Mouse (Mus musculus) forebrain, embryonic 16.5 days (tissue): Measurements from ENCODE around the gene H3f3a. TPM values are rescaled to one million over a fixed set of nuclear protein-coding genes. Genes with fewer than 3 reads are reported as not detected.

Experiments
- ATAC-seq: fragments of 200-750 bp; cut with Nextera tagmentation; 2 replicates; pipeline ENCODE4 v1.8.0; 2017; ENCODE audit warnings: mild to moderate bottlenecking, moderate library complexity
- H3K27ac ChIP-seq: fragments of 300-500 bp; sonication (generic); 2 replicates; pipeline ENCODE4 v1.5.1; 2014; ENCODE audit warnings: low read length, control low read depth
- H3K27me3 ChIP-seq: fragments of 300-500 bp; sonication (generic); replicated peaks from 2 replicates; pipeline ENCODE4 v1.6.1; 2014; ENCODE audit warnings: low read length; ENCODE audit not compliant: control insufficient read depth, insufficient read depth
- H3K36me3 ChIP-seq: fragments of 300-500 bp; sonication (generic); 2 replicates; pipeline ENCODE4 v1.6.1; 2014; ENCODE audit not compliant: control insufficient read depth, insufficient read depth
- H3K4me1 ChIP-seq: fragments of 300-500 bp; sonication (generic); replicated peaks from 2 replicates; pipeline ENCODE4 v1.6.1; 2014; ENCODE audit warnings: low read length; ENCODE audit not compliant: control insufficient read depth, insufficient read depth
- H3K4me2 ChIP-seq: fragments of 300-500 bp; sonication (generic); 2 replicates; pipeline ENCODE4 v1.6.1; 2014; ENCODE audit warnings: mild to moderate bottlenecking, low read length, control low read depth
- H3K4me3 ChIP-seq: fragments of 300-500 bp; sonication (generic); replicated peaks from 2 replicates; pipeline ENCODE4 v1.5.1; 2014; ENCODE audit warnings: mild to moderate bottlenecking, low read length, control low read depth
- H3K9ac ChIP-seq: fragments of 300-500 bp; sonication (generic); replicated peaks from 2 replicates; pipeline ENCODE4 v1.6.1; 2014; ENCODE audit warnings: low read depth, low read length, control low read depth
- H3K9me3 ChIP-seq: fragments of 300-500 bp; sonication (generic); 2 replicates; pipeline ENCODE4 v1.6.1; 2016; ENCODE audit warnings: low read length; ENCODE audit not compliant: control insufficient read depth
- WGBS: fragments of 180-500 bp; shearing (Covaris S2); extraction: QIAGEN DNeasy Blood & Tissue Kit; methylation state at CpG from one replicate; pipeline ENCODE4 v1.1.7; 2014; 5-methylcytosine and 5-hydroxymethylcytosine counted together
- polyA plus RNA-seq: library from polyadenylated mRNA; unstranded; fragments of >200 nt; fragmentation: Nextera tagmentation; extraction: Ambion mirVana; gene quantifications from 2 replicates; pipeline ENCODE4 v1.2.1, GENCODE M21; 2015

H3f3a gene
- polyA plus RNA-seq: 3,503 and 3,633 TPM in 2 replicates

- ATAC-seq: peak; percentile 72
- Histone ChIP-seq H3K4me1 (peaks cover 32% of the 10 kb centered on the region), H3K27me3 (no peaks in the 10 kb centered on the region), H3K4me2 (peak within 1 kb of the TSS; percentile 62), H3K36me3 (peaks cover 6% of the 10 kb centered on the region), H3K9ac (peak within 1 kb of the TSS; percentile 100), H3K9me3 (no peaks in the 10 kb centered on the region), H3K4me3 (peak within 1 kb of the TSS; percentile 88), H3K27ac (peak within 1 kb of the TSS; percentile 99)
- 1% methylated on average over 61 of the region's 69 CpGs for WGBS
Measured at GRCm38 (mm10) chr1:180813885-180814740, at the start of gene H3f3a. Gene H3f3a (minus strand): TSS chr1:180813943.

- H3K9me3 ChIP-seq: no peaks in the 10 kb centered on the region
Measured at GRCm38 (mm10) chr1:180860030-180860429, 46.3 kb upstream of the H3f3a start.

GRCm38 (mm10) chr1:180858763-180859162, 45.0 kb upstream of the H3f3a start:
- H3K4me1 ChIP-seq: no peaks in the 10 kb centered on the region
- no peaks in the 10 kb centered on the region for H3K9me3 ChIP-seq
- no peak overlapping the region for H3K4me3 ChIP-seq
- no peaks in the 10 kb centered on the region for H3K27me3 ChIP-seq
- H3K4me2 ChIP-seq: no peak overlapping the region
- no peak overlapping the region for H3K9ac ChIP-seq
- H3K27ac ChIP-seq: no peak overlapping the region
- no peak for ATAC-seq
- peaks cover 32% of the 10 kb centered on the region for H3K36me3 ChIP-seq

More at GRCm38 (mm10) chr1:180860030-180860429, 46.3 kb upstream of the H3f3a start:
- Histone ChIP-seq H3K36me3 (peaks cover 32% of the 10 kb centered on the region), H3K27me3 (no peaks in the 10 kb centered on the region), H3K4me2 (no peak overlapping the region), H3K9ac (no peak overlapping the region), H3K4me3 (no peak overlapping the region), H3K4me1 (no peaks in the 10 kb centered on the region), H3K27ac (no peak overlapping the region)
- 87% methylated on average over 6 of the region's 6 CpGs for WGBS
- no peak for ATAC-seq

- ATAC-seq: peak; percentile 96
- Histone ChIP-seq H3K9ac (peak within 1 kb of the TSS; percentile 81), H3K9me3 (no peaks in the 10 kb centered on the region), H3K4me1 (peaks cover 29% of the 10 kb centered on the region), H3K4me3 (peak within 1 kb of the TSS; percentile 75), H3K36me3 (no peaks in the 10 kb centered on the region), H3K27me3 (no peaks in the 10 kb centered on the region), H3K4me2 (peak within 1 kb of the TSS; percentile 76), H3K27ac (peak within 1 kb of the TSS; percentile 96)
- under 1% methylated on average over 77 of the region's 77 CpGs for WGBS
Measured at GRCm38 (mm10) chr1:180850316-180851270, 36.9 kb upstream of the H3f3a start, which contains the start of gene Sde2. Gene Sde2 (plus strand): TSS chr1:180851127.

GRCm38 (mm10) chr1:180849701-180850301, 36.1 kb upstream of the H3f3a start:
- Histone ChIP-seq H3K9me3 (no peaks in the 10 kb centered on the region), H3K4me3 (peak overlapping the region; percentile 75), H3K36me3 (no peaks in the 10 kb centered on the region), H3K27me3 (no peaks in the 10 kb centered on the region), H3K4me2 (peak overlapping the region; percentile 56), H3K27ac (peak overlapping the region; percentile 96), H3K9ac (peak overlapping the region; percentile 66), H3K4me1 (peaks cover 29% of the 10 kb centered on the region)
- WGBS: 30% methylated on average over 11 of the region's 11 CpGs
- no peak for ATAC-seq

- Histone ChIP-seq H3K27me3 (no peaks in the 10 kb centered on the region), H3K36me3 (no peaks in the 10 kb centered on the region), H3K9me3 (no peaks in the 10 kb centered on the region), H3K9ac (peak overlapping the region; percentile 47), H3K4me1 (peaks cover 29% of the 10 kb centered on the region), H3K4me3 (peak overlapping the region; percentile 39), H3K4me2 (peak overlapping the region; percentile 67), H3K27ac (peak overlapping the region; percentile 96)
- peak; percentile 49 for ATAC-seq
- WGBS: 6% methylated on average over 11 of the region's 11 CpGs
Measured at GRCm38 (mm10) chr1:180848511-180849241, 34.9 kb upstream of the H3f3a start.

- Histone ChIP-seq H3K9ac (peak overlapping the region; percentile 47), H3K36me3 (no peaks in the 10 kb centered on the region), H3K4me2 (peak overlapping the region; percentile 67), H3K27ac (peak overlapping the region; percentile 96), H3K4me1 (peaks cover 29% of the 10 kb centered on the region), H3K27me3 (no peaks in the 10 kb centered on the region), H3K4me3 (peak overlapping the region; percentile 39), H3K9me3 (no peaks in the 10 kb centered on the region)
- peak; percentile 69 for ATAC-seq
- WGBS: under 1% methylated on average over 9 of the region's 9 CpGs
Measured at GRCm38 (mm10) chr1:180848114-180848510, 34.4 kb upstream of the H3f3a start.

GRCm38 (mm10) chr1:180841561-180842300, 28.0 kb upstream of the H3f3a start:
- Histone ChIP-seq H3K9ac (no peak overlapping the region), H3K4me1 (no peaks in the 10 kb centered on the region), H3K27me3 (no peaks in the 10 kb centered on the region), H3K4me2 (no peak overlapping the region), H3K27ac (no peak overlapping the region), H3K9me3 (no peaks in the 10 kb centered on the region), H3K4me3 (no peak overlapping the region), H3K36me3 (no peaks in the 10 kb centered on the region)
- no peak for ATAC-seq
- 87% methylated on average over 8 of the region's 8 CpGs for WGBS
